Mouse (Mus musculus): ENCODE results near the gene Tufm.
"Not testable (repeated sequence)": the region's sequence is repeated elsewhere in the genome, so short reads cannot be mapped to it uniquely, and the experiment has no call there.

Gene Tufm

DNA sequence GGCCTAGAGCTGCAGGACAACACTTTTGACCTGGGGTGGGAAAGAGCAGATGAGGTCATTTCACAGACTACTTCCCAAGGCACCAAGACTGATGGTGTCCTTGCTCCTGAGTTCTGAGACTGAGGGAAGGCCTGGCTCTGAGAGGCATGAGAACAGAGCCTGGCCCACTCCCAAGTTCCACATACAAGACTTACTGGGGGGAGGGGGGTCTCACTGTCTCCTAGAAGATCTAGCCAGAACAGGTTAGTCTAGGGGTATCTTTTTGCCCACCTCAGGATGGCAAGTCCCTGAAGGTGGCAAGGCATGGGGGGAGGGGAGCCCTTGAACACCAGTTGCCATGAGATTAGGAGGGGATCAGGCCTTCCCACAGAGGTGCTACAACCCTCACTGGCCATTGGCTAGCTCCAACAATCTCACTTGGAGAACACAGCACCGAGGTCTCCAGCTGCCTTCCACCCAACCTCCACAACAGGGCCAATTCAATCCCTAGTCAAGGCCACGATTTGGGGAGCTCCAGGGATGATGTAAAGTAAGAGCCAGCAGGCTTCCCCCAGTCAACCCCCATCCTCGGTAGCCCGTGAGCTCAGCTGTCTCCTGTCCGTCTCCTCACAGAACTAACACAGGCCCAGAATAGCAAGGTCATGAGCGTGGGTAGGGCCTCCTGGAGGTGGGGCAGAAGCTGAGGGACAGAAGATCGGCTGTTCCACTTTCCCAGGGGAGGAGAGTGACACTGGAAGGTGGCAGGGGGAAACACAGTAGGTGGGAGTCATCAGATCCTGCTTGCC is 21.7 kb upstream of the Tufm start:
- DNase-seq (ENCODE audit: low read depth, low spot score): no peak

DNA sequence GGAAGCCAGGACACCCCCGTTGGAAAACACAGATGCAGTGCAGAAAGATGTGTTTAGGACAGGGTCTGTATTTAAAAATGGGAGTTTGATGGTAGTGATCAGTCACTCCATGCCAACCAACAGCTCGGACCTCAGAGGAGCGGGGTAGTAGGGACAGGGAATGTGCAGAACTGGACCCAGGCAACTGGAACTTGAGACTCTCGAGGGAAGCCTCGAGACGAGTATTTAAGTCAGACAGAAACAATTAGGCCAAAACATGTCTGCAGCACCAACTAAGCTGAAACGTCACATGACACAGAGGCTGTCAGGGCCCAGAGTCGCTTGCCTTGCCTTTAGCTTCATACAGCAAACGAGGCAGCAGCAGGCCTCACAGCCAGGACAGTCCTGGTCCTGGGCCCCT is 21.0 kb upstream of the Tufm start:
- DNase-seq (ENCODE audit: low read depth, low spot score): no peak

DNA sequence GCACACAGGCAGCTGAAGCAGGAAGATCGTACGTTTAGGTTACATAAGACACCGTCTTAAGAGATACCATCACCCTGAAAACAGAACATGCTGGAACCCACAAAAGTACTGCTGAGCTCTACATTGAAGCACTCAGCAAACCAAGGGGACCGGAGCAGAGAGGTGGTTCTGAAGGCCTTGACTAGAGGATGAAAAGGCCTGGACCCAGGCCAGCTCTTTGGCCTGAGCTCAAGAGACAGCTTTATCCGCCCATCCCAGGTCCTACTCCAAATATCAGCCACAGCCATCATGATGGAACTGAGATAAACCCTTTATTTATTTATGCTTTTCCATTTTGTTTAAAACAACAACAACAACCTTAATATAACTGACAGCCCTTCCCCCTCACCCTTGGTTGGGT is 20.5 kb upstream of the Tufm start:
- DNase-seq (ENCODE audit: low read depth, low spot score): no peak

DNA sequence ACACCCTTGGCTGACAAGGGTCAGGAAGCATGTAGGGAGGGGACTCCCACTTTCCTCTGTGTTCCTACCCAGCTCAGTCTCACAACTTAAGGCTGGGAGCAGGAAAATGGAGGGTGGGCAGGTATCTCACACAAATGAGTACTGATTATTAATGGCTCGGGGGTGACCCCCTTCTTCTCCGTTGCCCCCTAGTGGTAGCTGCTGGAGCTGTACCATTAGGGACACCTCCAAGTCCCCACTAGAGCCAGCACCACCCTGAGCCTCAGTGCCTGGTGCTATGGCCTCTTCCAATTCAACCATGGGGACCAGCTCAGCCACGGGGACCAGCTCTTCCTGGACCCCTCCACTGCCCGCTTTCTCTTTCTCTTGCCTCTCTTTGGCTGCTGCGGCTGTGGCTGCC is 19.9 kb upstream of the Tufm start:
- peak; percentile 68 for DNase-seq (ENCODE audit: low read depth, low spot score)

DNA sequence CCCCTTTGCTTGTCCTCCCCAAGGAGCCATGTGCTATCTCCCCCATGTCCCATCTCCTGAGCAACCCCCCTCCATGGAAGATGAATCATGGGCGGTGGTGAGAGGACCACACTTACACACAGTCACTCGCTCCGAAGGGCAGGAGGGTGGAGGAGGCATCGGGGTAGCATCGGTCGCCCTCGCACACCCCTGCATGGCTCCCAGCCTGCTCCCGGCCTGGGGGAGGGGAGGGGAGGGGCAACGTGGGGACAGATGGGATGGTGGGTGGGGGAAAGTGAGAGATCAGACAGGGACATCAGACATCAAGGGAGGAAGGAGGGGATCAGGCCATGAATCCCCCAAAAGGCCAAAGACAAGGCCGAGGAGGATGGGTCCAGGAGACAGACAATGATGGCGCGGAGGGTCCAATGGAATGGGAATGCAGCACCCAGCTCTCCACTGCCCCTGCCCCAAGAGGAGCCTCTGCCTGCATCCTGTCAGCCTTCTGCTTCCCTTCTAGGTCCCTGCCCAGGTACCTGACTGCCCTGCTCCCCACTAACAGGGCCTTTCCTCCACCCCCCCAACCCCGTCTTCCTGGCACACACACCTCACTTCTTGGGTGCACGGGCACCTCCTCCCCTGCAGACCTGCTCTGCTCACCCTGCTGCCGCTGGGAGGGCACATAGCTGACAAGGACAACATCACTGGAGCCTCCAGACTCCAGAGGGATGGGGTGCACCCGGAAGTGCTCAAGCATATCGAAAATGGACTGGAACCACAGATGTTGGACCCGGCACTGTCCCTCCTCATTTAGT is 19.1 kb upstream of the Tufm start:
- no peak for DNase-seq (ENCODE audit: low read depth, low spot score)

DNA sequence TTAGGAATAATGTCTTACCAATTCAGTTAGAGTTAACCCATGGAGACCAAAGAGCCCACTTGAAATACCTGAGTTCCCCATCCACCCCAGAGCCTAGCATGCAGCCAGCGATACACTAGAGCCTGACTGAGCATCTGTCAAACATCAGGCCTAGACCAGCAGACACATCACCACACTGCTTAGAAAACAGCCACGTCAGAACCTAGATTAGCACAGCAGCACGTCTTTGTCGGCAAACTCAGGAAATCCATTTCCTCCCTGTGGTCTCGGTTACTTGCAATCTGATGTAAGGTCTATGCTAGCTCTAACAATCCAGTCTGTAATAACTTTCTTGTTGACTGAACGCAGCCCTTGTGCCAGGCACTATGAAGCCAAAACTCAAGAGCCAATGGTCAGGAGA is 17.1 kb upstream of the Tufm start:
- DNase-seq (ENCODE audit: low read depth, low spot score): no peak

DNA sequence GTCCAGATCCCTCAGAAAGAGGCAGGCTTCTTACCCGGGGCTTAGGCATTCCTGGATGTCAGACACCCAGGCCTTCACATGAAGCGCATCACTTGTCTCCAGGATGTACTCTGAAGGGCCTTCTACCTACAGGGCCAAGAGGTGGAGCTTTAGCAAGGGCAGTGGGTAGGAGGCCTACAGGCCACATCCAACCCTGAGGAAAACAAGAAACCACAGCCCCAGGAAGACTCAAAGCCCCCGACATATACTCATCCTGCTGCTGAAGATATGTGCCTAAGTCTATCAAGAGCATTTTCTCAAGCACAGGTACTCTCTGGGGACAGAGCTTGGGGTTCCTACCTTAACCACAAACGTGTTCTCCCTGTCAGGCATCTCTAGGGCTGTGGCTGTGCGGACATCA is 15.8 kb upstream of the Tufm start:
- no peak for DNase-seq (ENCODE audit: low read depth, low spot score)

DNA sequence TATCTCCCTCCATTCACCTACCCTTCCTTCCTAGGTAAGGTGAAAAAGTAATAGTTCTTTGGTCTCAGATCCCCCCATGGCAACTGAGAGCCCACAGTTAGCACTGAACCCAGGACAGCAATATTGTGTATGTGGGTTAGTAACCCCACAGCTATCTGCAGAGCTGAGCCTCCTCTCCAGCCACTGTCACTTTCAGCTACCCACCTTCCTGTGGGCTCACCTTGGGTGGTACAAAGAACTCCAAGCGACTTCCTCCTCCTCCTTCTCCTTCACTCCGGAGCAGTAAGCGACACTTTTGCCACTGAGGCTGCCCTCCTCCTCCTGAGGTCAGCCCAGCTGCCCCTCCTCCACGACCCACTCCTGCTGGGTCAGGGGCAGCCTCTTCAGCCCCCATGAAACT is 15.3 kb upstream of the Tufm start:
- DNase-seq (ENCODE audit: low read depth, low spot score): no peak

DNA sequence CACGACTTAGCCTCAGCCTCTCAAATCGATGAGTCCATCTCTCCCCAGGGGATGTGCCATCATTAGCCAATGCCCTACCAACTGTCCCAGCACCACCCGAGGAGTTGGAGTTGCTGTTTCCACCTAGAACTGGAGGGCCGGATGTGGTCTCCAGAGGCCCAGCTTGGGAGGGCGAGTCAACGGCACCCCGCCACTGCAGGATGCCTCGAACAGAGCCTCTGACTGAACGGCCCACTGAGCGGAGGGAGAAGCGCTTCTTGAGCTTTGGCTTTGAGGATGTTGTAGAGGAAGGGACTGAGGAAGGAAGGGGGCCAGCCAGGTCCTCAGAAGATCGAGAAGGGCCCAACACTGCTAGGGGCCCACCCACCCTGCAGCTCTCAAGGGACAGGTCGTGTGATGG is 14.9 kb upstream of the Tufm start:
- no peak for DNase-seq (ENCODE audit: low read depth, low spot score)

DNA sequence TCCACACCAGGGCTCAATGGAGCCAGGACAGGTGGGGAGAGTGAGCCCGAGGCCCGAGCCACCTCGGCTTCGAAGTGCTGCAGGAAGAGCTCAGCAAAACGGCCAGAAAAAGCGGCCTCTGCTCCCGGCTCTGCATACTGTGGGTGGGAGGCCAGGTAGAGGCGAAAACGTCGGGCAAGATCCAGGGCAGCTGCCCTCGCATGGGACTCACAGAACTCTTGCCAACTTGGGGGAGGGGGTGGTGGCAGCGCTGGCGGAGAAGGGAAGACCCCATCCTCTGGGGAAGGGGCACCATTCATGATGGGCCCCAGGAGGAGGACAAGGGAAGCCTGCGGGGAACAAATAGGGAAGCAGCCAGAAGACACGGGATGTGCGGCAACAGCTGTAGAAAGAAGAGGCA is 14.4 kb upstream of the Tufm start:
- DNase-seq (ENCODE audit: low read depth, low spot score): no peak

DNA sequence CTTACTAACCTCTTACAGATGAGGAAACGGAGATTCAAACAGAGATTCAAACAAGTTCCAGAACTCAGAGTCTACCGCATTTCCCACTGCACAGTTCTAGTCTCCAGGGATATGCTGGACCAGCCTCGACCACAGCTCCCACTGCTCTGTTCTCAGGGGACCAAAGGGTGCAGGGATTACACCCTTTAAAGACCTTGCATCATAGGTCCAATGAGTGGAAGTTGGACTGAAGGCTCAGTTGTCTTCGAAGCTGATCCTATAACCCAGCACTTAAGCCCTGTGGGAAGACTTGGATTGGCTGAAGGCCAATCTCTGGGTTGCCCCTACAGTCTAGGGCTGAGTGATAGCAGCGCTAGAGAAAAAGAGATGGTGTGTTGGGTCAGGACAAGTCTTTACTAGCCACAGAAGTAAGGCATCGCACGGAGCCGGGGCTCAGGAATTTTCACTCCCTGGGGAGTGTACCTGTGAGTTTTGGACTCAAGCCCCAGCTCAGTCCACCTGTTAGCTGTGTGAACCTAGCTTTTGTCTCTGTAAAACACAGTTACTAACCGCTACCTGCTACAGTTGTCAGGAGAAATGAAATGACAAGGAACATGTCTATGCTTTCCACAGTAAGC is 13.6 kb upstream of the Tufm start:
- DNase-seq (ENCODE audit: low read depth, low spot score): no peak

DNA sequence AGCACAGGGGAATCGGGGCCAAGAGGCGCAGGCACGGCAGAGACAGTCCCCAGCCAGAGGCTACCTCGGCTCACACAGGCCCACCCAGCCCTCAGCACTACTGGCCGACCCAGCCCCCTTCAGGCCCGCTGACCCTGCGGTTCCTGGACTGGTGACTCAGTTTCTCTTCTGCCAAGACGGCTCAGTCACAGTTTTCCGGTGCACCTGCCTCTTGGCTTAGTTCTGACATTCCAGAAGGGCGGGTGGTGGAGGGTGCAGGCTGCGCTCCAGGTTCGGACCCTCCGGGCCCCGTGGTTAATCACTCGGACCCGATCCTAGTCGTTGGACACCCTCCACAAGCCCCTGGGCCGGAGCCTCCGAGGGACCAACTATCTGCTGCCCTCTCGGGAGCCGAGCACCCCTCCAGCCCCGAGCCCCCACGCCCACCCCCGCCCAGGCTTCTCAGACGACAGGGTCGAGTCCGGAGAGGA is 12.6 kb upstream of the Tufm start:
- no peak for DNase-seq (ENCODE audit: low read depth, low spot score)

DNA sequence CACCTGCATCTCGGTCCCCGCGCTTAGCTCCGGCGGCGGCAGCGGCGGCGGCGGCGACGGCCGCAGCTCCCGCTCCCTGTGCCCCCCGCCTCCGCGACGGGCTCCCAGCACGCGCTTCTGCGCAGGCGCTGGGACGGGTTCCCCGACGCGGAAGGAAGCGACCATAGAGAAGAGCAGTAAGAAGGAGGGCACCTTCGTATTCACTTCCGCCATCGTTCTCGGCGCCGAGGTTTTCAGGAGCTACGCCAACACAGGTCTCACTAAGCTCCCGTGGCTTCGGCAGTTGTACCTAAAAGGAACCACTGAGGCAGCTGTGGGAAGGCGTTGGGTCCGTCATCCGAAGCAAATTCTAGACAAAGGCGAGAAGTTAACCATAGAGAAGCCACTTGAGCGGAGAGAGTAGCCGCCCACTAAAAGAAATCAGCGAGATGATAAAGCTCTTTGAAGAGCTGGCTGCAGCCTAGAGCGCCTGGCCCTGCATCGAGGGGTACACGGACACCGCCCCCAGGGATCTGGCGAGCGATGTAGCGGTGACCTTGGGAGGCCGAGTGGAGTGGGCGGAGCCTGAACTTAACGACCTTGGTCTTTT is 12.1 kb upstream of the Tufm start, which contains the start of gene Sh2b1:
Gene Sh2b1, minus strand, starts transcription at position 432 of the 589 bp plus-strand sequence.
- DNase-seq (ENCODE audit: low read depth, low spot score): peak; percentile 97

DNA sequence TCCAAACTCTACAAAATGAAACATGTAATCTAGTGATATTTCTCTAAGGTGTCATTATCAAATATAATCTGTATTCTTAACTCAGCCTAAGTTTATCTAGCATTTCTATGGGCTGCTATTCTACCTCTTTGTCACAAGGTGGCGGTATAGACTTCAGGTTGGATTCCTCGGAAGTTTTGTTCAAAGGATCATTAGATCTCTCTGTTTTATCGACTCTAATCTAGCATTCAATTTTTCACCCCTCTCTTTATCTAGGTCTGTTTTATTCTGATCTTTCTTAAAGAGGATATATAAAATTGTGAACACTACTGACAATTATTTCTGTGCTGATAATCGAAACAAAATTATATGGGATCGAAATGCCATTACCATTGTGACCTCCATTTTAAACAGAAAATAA is 5.5 kb upstream of the Tufm start:
- DNase-seq (ENCODE audit: low read depth, low spot score): no peak

DNA sequence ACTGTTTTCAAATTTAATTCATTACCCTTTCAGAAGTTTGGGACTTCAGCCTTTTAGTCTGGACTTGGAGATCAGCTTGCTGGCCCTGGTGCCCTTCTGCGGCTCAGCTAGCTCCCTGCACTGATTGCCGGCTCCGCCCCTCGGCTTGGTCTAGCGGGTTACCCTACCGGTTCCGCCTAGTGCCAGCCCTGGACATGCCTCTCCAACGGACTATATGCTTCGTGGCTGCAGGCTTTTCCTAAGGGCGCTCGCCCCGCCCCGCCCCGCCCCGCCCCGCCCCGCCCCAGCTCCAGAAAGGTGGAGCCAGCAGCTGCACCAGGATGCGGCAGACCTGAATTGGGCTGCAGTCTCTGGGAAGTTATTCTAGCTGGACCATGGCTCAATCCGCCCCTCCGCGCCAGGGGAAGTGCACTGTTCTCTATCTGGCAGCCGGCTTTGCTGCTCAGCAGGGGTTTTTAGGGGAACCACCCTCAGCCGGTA is 4.7 kb upstream of the Tufm start:
- peak; percentile 97 for DNase-seq (ENCODE audit: low read depth, low spot score)

DNA sequence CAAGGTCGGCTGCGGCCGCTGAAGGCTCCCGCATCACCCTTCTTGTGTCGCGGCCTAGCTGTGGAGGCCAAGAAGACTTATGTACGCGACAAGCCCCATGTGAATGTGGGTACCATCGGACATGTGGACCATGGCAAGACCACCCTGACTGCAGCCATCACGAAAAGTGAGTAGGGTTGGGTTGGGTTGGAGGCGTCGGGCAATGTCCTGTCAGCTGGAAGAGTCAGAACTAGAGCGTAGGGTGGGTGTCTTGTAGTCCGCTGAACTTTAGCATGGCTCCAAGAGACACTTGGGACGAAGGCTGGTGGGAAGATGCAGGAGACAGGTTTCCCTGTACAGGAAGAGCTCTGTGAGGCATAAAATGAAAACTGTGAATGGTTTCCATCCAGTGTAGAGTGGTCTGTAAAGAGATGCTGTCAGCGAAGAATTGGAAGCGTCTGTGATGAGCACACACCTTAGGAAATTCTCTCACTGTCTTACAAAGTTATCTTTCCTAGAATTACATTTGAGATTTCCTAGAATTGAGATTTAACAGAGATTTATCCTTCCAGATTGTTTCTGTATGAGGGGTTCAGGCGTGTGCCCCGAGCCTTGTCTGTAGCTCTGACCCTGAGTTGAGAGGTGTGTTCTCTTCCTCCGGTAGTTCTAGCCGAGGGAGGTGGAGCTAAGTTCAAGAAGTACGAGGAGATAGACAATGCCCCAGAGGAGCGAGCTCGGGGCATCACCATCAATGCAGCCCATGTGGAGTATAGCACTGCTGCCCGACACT is 640 bp downstream of the Tufm start:
- DNase-seq (ENCODE audit: low read depth, low spot score): not testable (repeated sequence)

DNA sequence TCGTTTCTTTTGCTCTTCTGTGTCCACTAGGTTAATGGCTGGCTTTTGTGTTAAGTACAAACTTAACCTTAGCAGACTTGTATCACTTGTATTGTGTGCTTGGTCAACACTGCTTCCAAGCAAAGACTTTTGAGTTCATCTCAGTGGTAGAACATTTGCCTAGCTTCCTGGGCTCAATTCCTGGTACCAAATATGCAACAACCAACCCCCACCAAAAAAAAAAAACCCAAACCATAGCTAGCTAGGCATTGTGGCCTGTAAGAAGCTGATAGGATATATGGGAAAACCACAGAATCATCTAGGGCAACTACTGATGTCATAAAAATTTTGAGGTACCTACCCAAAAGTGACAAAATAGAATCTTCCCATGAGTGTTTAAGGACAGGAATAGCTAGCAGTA is 3.8 kb downstream of the Tufm start:
- no peak for DNase-seq (ENCODE audit: low read depth, low spot score)

DNA sequence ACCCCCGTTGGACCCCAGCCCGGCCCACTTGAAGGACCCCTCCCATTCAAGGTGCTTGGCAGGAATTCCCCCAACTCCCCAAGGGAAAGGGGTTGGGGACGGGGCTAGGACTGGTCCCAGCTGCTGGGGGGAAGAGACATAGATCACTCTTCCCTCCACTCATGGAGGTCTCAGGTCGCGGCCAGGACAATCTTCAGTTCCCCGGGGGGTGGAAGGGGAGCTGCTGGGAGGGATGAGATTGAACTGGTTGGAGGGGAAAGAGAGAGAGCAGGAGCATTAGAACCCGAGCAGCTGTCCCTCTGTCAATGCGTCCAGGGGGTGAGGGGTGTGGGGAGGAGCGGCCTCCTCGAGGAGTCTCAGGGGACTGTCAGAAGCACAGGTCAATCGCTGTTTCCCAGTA is 4.8 kb downstream of the Tufm start:
- DNase-seq (ENCODE audit: low read depth, low spot score): no peak

DNA sequence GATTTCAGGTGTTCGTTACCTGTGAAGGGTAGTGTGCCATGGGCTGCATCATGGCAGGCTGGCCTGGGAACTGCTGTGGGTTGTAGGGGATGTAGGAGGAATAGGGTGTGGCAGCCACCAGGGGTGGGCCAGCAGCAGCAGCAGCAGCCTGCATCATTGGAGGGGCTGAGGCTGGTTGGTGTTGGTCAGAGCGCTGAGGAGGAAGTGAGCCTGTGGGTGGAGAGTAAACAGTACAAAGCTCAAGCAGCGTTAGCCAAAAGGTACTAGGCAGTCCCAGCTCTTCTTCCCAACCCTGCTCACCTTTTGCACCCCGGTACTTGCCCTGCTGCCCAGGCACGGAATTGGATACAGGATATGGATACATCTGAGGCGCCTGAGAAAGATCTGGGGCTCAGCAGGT is 7.0 kb downstream of the Tufm start:
- no peak for DNase-seq (ENCODE audit: low read depth, low spot score)

DNA sequence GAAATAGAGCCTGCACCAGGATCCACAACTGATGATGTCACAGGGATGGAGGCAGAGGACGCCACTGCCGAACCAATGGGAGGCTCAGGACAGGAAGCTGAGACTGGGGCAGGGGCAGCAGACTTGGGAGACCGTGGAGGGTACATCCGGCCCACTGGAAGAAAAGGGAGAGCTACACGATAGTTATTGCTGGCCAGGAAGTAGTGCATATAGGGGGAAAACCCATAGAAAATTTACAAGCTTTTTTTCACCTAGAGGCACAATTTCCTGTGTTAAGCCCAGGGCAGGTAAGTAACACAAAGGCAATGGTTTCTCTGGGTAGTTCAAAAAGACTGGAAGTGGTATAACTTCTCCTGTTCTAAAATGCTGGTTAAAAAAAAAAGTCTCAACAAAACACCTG is 9.3 kb downstream of the Tufm start:
- no peak for DNase-seq (ENCODE audit: low read depth, low spot score)

DNA sequence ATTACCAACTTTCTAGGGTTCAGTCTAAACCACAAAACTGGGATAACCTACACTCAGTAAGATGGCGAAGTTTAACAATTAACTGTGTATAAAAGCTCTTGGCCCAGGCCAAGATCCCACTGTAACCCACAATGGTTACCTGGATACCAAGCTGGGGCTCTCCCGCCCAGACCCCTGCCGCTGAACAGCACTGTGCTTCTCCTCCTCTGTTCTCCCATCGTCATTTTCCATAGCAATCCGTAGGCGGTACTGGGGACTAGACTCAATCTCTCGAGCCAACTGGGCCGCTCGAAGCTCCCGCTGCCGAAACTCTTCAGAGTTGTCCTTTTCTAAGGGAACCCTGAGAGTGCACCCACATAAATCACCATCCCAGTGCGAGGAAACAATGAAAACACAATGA is 10.8 kb downstream of the Tufm start:
- no peak for DNase-seq (ENCODE audit: low read depth, low spot score)

Data from ES-CJ7 (cell line).